Mouse (Mus musculus): ENCODE measurements around the gene Olfr1128.
"Not testable (repeated sequence)": the region's sequence is repeated elsewhere in the genome, so short reads cannot be mapped to it uniquely, and the experiment has no call there.

The Olfr1128 gene

DNA sequence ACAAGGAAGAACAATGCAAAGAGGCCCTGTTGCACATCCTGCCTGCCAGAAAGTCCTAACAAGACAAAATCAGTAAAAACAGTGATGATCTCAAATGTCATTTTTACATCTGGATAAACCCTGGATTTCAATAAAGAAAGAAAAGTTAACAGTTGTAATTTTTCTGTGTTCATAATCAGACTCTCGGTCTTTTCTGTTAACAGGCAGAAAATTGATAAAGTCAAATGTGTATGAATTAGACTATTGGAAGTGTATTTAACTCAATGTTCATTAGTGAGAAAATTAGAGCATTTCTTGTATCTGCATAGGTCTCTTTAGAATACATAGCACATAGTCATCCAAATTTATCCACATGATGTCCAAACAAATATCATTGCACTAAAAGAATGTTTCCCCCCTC, at the start of gene Olfr1128:
Gene Olfr1128, minus strand, starts transcription at position 101 of the 400 bp plus-strand sequence.
- no peak for DNase-seq (ENCODE audit: low spot score)

DNA sequence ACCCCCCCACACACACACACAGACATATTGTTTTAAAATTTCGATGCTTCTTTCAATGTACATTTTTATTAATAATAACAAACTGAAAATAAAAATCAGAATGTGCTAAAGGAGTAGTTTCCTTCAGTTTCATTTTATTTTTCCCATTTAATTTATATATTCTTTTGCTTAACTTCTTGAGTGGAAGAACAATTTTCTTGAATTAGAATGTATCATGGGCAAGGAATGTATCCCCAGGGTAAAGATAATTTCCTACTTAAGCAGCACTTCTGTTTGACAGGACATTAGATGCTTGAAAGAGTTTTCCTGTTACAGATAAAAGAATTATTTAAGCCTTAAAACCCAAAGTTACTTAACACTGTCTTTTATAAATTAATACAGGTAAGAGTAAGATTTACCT, 28.3 kb upstream of the Olfr1128 start, which contains the start of gene Olfr1129:
Gene Olfr1129, plus strand, starts transcription at position 301 of the 400 bp plus-strand sequence.
- not testable (repeated sequence) for DNase-seq (ENCODE audit: low spot score)

DNA sequence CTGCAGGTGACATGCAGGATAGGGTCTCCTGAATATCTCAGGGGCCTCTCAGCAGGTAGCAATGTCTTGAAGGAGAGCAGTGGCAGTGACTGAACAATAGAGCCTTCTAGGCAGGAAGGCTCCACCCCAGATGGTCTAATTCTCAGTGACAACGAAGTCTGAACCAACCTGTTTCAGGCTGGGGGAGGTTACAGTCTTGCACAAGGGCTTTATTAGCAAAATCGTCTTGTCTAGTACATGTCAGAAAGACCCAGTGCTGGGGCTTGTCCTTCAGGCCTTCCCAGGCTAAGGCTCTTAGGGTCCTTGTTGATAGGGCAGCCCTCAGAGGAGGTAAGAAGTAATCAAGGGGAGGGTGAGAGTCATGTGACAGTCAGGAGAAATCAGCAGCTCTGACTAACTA, 10.5 kb downstream of the Olfr1128 start:
- DNase-seq (ENCODE audit: low spot score): no peak

DNA sequence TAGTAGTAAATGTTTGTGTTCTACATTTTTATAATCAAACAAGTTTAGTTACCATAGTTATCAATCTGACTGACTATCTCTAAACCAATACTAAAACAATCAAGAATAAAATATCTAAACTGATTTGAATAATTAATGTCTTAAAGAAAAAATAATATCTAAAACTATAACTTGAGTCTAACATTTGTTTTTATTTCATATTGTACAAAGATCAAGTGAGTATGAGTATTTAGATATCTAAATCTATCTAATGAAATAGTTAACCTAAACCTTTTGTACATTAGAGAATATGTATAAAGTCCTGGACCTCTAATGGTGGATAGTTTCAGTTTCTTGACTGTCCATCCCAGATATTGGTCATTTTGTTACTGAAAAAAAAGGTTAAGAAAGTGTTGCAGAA, 13.8 kb downstream of the Olfr1128 start, which contains the start of gene Olfr153:
Gene Olfr153, plus strand, starts transcription at position 301 of the 400 bp plus-strand sequence.
- DNase-seq (ENCODE audit: low spot score): no peak

DNA sequence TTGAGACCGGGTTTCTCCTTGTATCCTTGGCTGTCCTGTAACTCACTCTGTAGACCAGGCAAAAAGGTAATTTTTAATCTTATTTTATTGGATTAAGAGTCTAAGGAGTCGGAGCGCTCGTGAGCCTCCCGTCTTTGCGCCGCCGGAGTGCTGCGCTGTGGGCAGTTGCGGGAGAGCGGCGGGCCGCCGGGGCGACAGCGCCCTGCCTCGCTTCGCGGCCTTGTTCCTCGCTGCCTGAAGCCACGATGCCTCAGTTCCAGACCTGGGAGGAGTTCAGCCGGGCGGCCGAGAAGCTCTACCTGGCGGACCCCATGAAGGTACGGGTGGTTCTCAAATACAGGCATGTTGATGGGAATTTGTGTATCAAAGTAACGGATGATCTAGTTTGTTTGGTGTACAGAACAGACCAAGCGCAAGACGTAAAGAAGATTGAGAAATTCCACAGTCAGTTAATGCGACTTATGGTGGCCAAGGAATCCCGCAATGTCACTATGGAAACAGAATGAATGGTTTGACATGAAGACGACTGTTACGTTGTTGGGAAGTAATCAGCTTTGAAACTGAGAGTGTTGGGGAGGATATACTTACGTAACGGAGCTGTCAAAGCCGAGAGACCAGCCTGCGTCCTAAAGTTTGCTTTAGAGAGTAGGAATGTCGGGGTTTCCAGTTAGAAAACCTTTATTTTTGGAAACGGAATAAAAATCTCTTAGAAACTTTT, 19.3 kb downstream of the Olfr1128 start:
- not testable (repeated sequence) for DNase-seq (ENCODE audit: low spot score)

DNA sequence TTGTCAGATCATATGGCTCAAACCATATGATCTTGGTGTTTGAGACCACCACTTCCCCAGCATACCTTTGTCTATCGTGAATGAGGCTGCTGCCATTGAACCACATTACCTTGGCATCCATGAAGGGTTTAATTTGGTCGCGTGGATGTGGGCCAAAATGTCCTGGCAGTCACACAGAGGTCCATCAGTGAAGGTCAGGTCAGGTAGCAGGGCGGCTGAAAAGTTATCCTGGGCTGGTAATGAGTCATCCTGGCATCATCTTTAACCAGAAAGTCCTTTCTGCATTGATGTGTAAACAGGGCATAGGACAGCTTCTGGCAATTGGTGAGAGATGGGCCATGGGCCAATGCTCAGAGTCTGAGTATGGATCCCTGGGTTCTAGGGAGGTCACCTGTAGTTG, 24.7 kb downstream of the Olfr1128 start:
- DNase-seq (ENCODE audit: low spot score): no peak

DNA sequence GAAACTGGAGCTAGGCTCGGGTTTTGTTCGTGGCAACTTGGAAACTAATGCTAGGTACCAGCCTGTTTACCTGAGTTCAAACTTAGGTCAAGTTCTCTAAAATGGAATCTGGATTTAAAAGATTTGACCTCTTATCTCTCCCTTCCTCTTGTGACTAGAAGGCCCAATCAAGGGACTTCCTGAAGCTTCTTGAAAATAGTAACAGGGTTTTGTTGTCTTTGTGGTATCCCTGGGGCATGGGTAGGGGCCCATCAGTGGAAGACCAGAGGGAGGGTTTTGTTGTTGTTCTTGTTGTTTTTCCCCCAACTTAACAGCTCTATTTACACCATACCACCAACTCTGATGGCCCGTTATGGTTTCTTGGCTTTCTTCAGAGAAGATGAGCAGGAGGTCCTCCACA, 28.8 kb downstream of the Olfr1128 start:
- no peak for DNase-seq (ENCODE audit: low spot score)

DNA sequence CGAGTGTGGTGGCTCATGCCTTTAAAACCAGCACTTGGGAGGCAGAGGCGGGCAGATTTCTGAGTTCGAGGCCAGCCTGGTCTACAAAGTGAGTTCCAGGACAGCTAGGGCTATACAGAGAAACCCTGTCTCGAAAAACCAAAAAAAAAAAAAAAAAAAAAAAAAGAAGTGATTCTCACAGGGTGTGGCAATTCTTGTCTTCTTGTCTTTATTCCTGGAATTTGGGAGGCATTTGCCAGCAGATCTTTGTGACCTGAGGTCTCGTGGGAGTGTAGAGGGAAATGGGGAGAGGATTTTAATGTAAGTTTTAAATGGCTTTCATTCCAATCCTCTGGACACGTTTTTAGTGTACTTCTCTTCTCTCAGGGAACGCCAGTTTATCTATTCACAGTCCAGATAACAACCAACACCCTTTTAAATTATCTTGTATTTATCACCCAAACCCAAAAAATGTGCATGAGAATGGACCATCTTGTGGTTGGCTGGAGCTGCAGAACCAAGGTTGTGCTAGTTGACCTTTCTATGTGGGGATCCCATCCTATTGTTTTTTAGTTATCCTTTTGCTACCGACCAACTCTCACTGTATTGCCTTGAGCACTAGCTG, 29.8 kb downstream of the Olfr1128 start:
- DNase-seq (ENCODE audit: low spot score): no peak

DNA sequence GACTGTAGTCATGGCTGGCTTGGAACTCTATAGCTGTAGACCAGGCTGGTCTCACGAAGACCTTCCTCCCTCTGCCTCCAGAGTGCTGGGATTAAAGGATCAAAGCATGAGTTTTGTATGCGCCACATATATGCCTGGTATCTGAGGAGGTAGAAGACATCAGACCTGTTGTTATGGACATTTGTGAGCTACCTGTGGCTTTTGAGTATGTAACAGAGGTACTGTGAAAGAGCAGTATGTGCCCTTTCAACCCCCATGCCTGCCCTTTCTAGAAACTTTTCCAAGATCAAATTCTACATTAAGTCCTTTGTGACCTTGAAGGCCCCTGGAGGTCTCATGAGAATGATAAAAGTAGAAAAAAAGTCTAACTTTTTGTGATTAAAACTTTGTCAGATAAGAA, 30.3 kb downstream of the Olfr1128 start:
- no peak for DNase-seq (ENCODE audit: low spot score)

DNA sequence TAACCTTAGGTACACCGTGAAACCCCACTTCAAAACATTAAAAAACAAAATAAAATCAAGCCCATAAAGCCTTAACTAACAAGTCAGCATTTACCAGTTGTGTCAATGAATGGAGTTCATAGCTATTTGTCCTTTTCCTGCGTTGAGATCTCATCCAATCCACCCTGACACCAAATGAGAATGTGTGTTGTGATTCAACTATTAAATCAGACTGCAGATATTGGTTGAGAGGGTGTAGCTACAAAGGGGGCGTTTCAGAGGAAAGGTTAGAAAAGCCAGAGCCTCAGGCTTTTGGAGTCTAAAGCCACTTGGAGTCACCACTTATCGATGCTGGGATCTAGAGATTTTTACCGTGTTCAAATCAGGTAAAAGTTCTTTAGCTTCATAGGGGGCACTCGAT, 39.1 kb downstream of the Olfr1128 start, which contains the start of gene Pramel6:
Gene Pramel6, plus strand, starts transcription at position 301 of the 400 bp plus-strand sequence.
- DNase-seq (ENCODE audit: low spot score): no peak

DNA sequence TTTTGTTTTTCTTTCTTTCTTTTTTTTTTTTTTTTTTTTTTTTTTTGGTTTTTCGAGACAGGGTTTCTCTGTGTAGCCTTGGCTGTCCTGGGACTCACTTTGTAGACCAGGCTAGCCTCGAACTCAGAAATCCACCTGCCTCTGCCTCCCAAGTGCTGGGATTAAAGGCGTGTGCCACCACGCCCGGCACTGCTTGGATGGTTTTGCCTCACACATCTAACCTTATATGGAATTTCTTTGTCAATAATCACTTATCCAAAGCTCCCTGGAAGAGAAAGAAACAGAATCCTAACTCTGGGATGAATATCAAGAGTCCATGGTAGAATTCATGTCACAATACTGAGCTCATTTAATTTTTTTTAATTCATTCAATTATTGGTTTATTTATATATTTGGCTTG, 48.3 kb downstream of the Olfr1128 start, which contains the start of gene Pramel7:
Gene Pramel7, minus strand, starts transcription at position 101 of the 400 bp plus-strand sequence.
- not testable (repeated sequence) for DNase-seq (ENCODE audit: low spot score)
